Mouse (Mus musculus) embryonic facial prominence, embryonic 14.5 days (tissue): ENCODE measurements around the gene Edem3. TPM values are rescaled to one million over a fixed set of nuclear protein-coding genes. Genes with fewer than 3 reads are reported as not detected.

Source experiments
- ATAC-seq: fragments of 200-750 bp; cut with Nextera tagmentation; 2 replicates; pipeline ENCODE4 v1.8.0; 2017; ENCODE audit warnings: low read depth, moderate number of reproducible peaks, moderate TSS enrichment
- DNase-seq: peaks from one replicate; pipeline ENCODE4 v3.0.0-alpha.2; 2015; ENCODE audit warnings: low spot score
- H3K27ac ChIP-seq: fragments of 300-500 bp; sonication (generic); replicated peaks from 2 replicates; pipeline ENCODE4 v1.5.1; 2014; ENCODE audit warnings: low read depth, mild to moderate bottlenecking, low read length, moderate library complexity
- H3K27me3 ChIP-seq: fragments of 300-500 bp; sonication (generic); replicated peaks from 2 replicates; pipeline ENCODE4 v1.6.1; 2014; ENCODE audit warnings: low read length; ENCODE audit not compliant: control insufficient read depth, insufficient read depth
- H3K36me3 ChIP-seq: fragments of 300-500 bp; sonication (generic); 2 replicates; pipeline ENCODE4 v1.6.1; 2014; ENCODE audit warnings: low read length, mixed read lengths; ENCODE audit not compliant: control insufficient read depth, insufficient read depth
- H3K4me1 ChIP-seq: fragments of 300-500 bp; sonication (generic); 2 replicates; pipeline ENCODE4 v1.6.1; 2014; ENCODE audit warnings: antibody characterized with exemption, low read length; ENCODE audit not compliant: control insufficient read depth, insufficient read depth
- H3K4me2 ChIP-seq: fragments of 300-500 bp; sonication (generic); 2 replicates; pipeline ENCODE4 v1.6.1; 2014; ENCODE audit warnings: low read depth, mild to moderate bottlenecking, low read length, moderate library complexity, mixed read lengths
- H3K4me3 ChIP-seq: fragments of 300-500 bp; sonication (generic); 2 replicates; pipeline ENCODE4 v1.5.1; 2014; ENCODE audit warnings: low read depth, mild to moderate bottlenecking, low read length
- H3K9ac ChIP-seq: fragments of 300-500 bp; sonication (generic); 2 replicates; pipeline ENCODE4 v1.6.1; 2014; ENCODE audit warnings: low read depth, mild to moderate bottlenecking, low read length, moderate library complexity, mixed read lengths
- H3K9me3 ChIP-seq: fragments of 300-500 bp; sonication (generic); 2 replicates; pipeline ENCODE4 v1.6.1; 2016; ENCODE audit warnings: low read length; ENCODE audit not compliant: control insufficient read depth
- WGBS: fragments of 180-500 bp; shearing (Covaris S2); extraction: QIAGEN DNeasy Blood & Tissue Kit; methylation state at CpG from one replicate; pipeline ENCODE4 v1.1.7; 2014; 5-methylcytosine and 5-hydroxymethylcytosine counted together
- polyA plus RNA-seq: library from polyadenylated mRNA; unstranded; fragments of >200 nt; fragmentation: Nextera tagmentation; extraction: Ambion mirVana; gene quantifications from 2 replicates; pipeline ENCODE4 v1.2.1, GENCODE M21; 2014

Gene Edem3
- polyA plus RNA-seq, 1 experiment from 2014 or later = 31.7 TPM

- H3K4me1 ChIP-seq = peaks cover 4% of the 10 kb centered on the region; the same call in 1 of the 2 replicates
- H3K9me3 ChIP-seq = no peaks in the 10 kb centered on the region
- H3K27me3 ChIP-seq = no peaks in the 10 kb centered on the region
- no peak for ATAC-seq
- H3K4me3 ChIP-seq = no peak overlapping the region
- H3K4me2 ChIP-seq = no peak overlapping the region
- no peak for DNase-seq
- no peak overlapping the region for H3K9ac ChIP-seq
- H3K27ac ChIP-seq = no peak overlapping the region
- no peaks in the 10 kb centered on the region for H3K36me3 ChIP-seq
Observed at GRCm38 (mm10) chr1:151713622-151714021, 41.5 kb upstream of the Edem3 start.

- Histone ChIP-seq H3K36me3 (no peaks in the 10 kb centered on the region), H3K27ac (no peak overlapping the region), H3K9me3 (no peaks in the 10 kb centered on the region), H3K9ac (no peak overlapping the region), H3K4me3 (no peak overlapping the region), H3K4me1 (no peaks in the 10 kb centered on the region), H3K27me3 (no peaks in the 10 kb centered on the region), H3K4me2 (no peak overlapping the region)
- ATAC-seq (no peak), DNase-seq (no peak)
- 80% methylated on average over 11 of the region's 11 CpGs for WGBS
Observed at GRCm38 (mm10) chr1:151716024-151716710, 39.0 kb upstream of the Edem3 start.

- ATAC-seq (no peak), DNase-seq (no peak)
- no peak overlapping the region for H3K27ac ChIP-seq
- H3K4me3 ChIP-seq = no peak overlapping the region
- no peaks in the 10 kb centered on the region for H3K36me3 ChIP-seq
- no peak overlapping the region for H3K4me2 ChIP-seq
- WGBS = 84% methylated on average over 5 of the region's 5 CpGs
- no peaks in the 10 kb centered on the region for H3K4me1 ChIP-seq
- H3K9ac ChIP-seq = no peak overlapping the region
- no peaks in the 10 kb centered on the region for H3K27me3 ChIP-seq
- no peaks in the 10 kb centered on the region for H3K9me3 ChIP-seq
Observed at GRCm38 (mm10) chr1:151717624-151718023, 37.5 kb upstream of the Edem3 start.

GRCm38 (mm10) chr1:151718575-151718974, 36.6 kb upstream of the Edem3 start:
- no peak for ATAC-seq

GRCm38 (mm10) chr1:151719911-151720310, 35.3 kb upstream of the Edem3 start:
- no peaks in the 10 kb centered on the region for H3K9me3 ChIP-seq
- WGBS = 77% methylated on average over 5 of the region's 5 CpGs
- no peak overlapping the region for H3K27ac ChIP-seq
- ATAC-seq (no peak), DNase-seq (no peak)
- H3K27me3 ChIP-seq = no peaks in the 10 kb centered on the region
- H3K4me1 ChIP-seq = no peaks in the 10 kb centered on the region
- no peak overlapping the region for H3K4me2 ChIP-seq
- H3K36me3 ChIP-seq = no peaks in the 10 kb centered on the region
- no peak overlapping the region for H3K4me3 ChIP-seq
- no peak overlapping the region for H3K9ac ChIP-seq

More at GRCm38 (mm10) chr1:151718575-151718974, 36.6 kb upstream of the Edem3 start:
- H3K36me3 ChIP-seq = no peaks in the 10 kb centered on the region
- no peaks in the 10 kb centered on the region for H3K9me3 ChIP-seq
- DNase-seq = no peak
- H3K9ac ChIP-seq = no peak overlapping the region
- no peak overlapping the region for H3K27ac ChIP-seq
- no peaks in the 10 kb centered on the region for H3K4me1 ChIP-seq
- 80% methylated on average over 8 of the region's 8 CpGs for WGBS
- H3K4me2 ChIP-seq = no peak overlapping the region
- H3K4me3 ChIP-seq = no peak overlapping the region
- no peaks in the 10 kb centered on the region for H3K27me3 ChIP-seq

GRCm38 (mm10) chr1:151720566-151720965, 34.6 kb upstream of the Edem3 start:
- H3K9ac ChIP-seq = no peak overlapping the region
- no peak overlapping the region for H3K4me3 ChIP-seq
- no peak overlapping the region for H3K4me2 ChIP-seq
- no peaks in the 10 kb centered on the region for H3K4me1 ChIP-seq
- ATAC-seq = no peak
- no peaks in the 10 kb centered on the region for H3K27me3 ChIP-seq
- no peak overlapping the region for H3K27ac ChIP-seq
- H3K9me3 ChIP-seq = no peaks in the 10 kb centered on the region
- no peak for DNase-seq
- no peaks in the 10 kb centered on the region for H3K36me3 ChIP-seq
- whole genome bisulfite sequencing = 79% methylated on average over 2 of the region's 2 CpGs

GRCm38 (mm10) chr1:151721357-151721983, 33.7 kb upstream of the Edem3 start:
- Histone ChIP-seq H3K36me3 (no peaks in the 10 kb centered on the region), H3K27me3 (no peaks in the 10 kb centered on the region), H3K4me3 (no peak overlapping the region), H3K27ac (no peak overlapping the region), H3K4me2 (no peak overlapping the region), H3K9ac (no peak overlapping the region), H3K4me1 (no peaks in the 10 kb centered on the region), H3K9me3 (no peaks in the 10 kb centered on the region)
- 67% methylated on average over 10 of the region's 10 CpGs for WGBS
- ATAC-seq = no peak
- no peak for DNase-seq

- no peak for ATAC-seq
- H3K9me3 ChIP-seq = no peaks in the 10 kb centered on the region
- H3K4me2 ChIP-seq = no peak overlapping the region
Observed at GRCm38 (mm10) chr1:151723771-151724170, 31.4 kb upstream of the Edem3 start.

GRCm38 (mm10) chr1:151725590-151725989, 29.6 kb upstream of the Edem3 start:
- Histone ChIP-seq H3K4me2 (no peak overlapping the region), H3K36me3 (no peaks in the 10 kb centered on the region), H3K9ac (no peak overlapping the region), H3K4me3 (no peak overlapping the region), H3K4me1 (no peaks in the 10 kb centered on the region), H3K9me3 (no peaks in the 10 kb centered on the region), H3K27me3 (no peaks in the 10 kb centered on the region), H3K27ac (no peak overlapping the region)
- DNase-seq (no peak), ATAC-seq (no peak)
- WGBS = 60% methylated on average over 2 of the region's 2 CpGs

More at GRCm38 (mm10) chr1:151723771-151724170, 31.4 kb upstream of the Edem3 start:
- 71% methylated on average over 4 of the region's 4 CpGs for WGBS
- Histone ChIP-seq H3K4me3 (no peak overlapping the region), H3K4me1 (no peaks in the 10 kb centered on the region), H3K36me3 (no peaks in the 10 kb centered on the region), H3K27me3 (no peaks in the 10 kb centered on the region), H3K9ac (no peak overlapping the region), H3K27ac (no peak overlapping the region)
- no peak for DNase-seq
